Mouse (Mus musculus) ES-Bruce4 (cell line): ENCODE data around the gene Pxylp1.

Experiments used
- CTCF ChIP-seq: IDR thresholded peaks from one replicate; pipeline ENCODE4 v1.8.1; 2011; ENCODE audit warnings: low read depth, low read length
- POLR2A ChIP-seq: IDR thresholded peaks from one replicate; pipeline ENCODE4 v1.8.1; 2011; ENCODE audit warnings: low read length; ENCODE audit not compliant: insufficient read depth

DNA sequence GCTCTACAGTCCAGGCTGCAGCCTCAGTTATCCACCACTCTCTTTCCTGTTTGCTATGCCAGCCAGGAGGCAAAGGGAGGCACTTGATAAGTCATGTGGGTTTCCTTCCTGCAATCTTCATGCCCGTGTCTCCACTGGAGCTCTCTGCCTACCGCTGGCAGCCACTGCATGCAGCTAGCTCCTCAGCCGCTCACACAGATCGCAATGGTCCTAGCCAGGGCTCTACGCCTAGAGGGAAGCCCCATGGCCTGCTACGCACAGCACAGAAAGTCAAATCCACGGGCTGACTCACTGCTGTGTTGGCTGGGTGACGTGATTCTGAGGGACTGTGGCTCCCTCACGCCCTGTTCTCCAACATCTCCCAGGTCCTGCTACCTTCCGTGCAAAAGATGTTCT, 31.4 kb downstream of the Pxylp1 start:
- TF ChIP-seq CTCF (no peak), POLR2A (no peak)
